Mouse (Mus musculus): ENCODE measurements around the gene Bsg. TPM values are rescaled to one million over a fixed set of nuclear protein-coding genes. Genes with fewer than 3 reads are reported as not detected.
A peak's percentile ranks its signal among the peaks of the same experiment; 100 is the strongest.

The Bsg gene
- 1,054 and 1,082 TPM in 2 replicates for total RNA-seq (2014; rRNA removed)
- 1,042 and 1,135 TPM in 2 replicates for polyA plus RNA-seq (2015; fragmentation: Nextera tagmentation; extraction: Ambion mirVana)

- Histone ChIP-seq H3K27me3 (ENCODE audit: insufficient read depth, low read length) (no peaks in the 10 kb centered on the region), H3K9me3 (ENCODE audit: low read length) (no peaks in the 10 kb centered on the region), H3K36me3 (ENCODE audit: insufficient read depth, low read length) (peaks cover 13% of the 10 kb centered on the region), H3K9ac (replicated peaks; ENCODE audit: low read length, poor library complexity, severe bottlenecking) (peak within 1 kb of the TSS; percentile 75), H3K4me3 (ENCODE audit: low read depth, low read length) (peak within 1 kb of the TSS; percentile 54), H3K4me2 (ENCODE audit: low read depth, low read length, poor library complexity, severe bottlenecking) (peak within 1 kb of the TSS; percentile 89), H3K27ac (ENCODE audit: low read depth, low read length) (peak within 1 kb of the TSS; percentile 82), H3K4me1 (ENCODE audit: insufficient read depth, low read length) (peaks cover 11% of the 10 kb centered on the region; the same call in 1 of the 2 replicates)
- peak; percentile 73 for TF ChIP-seq CTCF (IDR thresholded peaks at IDR 0.05)
- under 1% methylated on average over 54 of the region's 65 CpGs for WGBS
- peak; percentile 95 for ATAC-seq (ENCODE audit: low FRiP score)
- DNase-seq (ENCODE audit: low spot score): peak; percentile 99
These were observed at the start of gene Bsg for GRCm38 (mm10) chr10:79704065-79704969. TSS of gene Bsg (plus strand) at chr10:79704491.

- no peaks in the 10 kb centered on the region for H3K36me3 ChIP-seq (ENCODE audit: insufficient read depth, low read length)
- TF ChIP-seq CTCF (IDR thresholded peaks at IDR 0.05): no peak
- no peak overlapping the region for H3K4me3 ChIP-seq (ENCODE audit: low read depth, low read length)
- peak overlapping the region; percentile 83 for H3K27ac ChIP-seq (ENCODE audit: low read depth, low read length)
- no peaks in the 10 kb centered on the region for H3K9me3 ChIP-seq (ENCODE audit: low read length)
- peaks cover 18% of the 10 kb centered on the region; the same call in 1 of the 2 replicates for H3K4me1 ChIP-seq (ENCODE audit: insufficient read depth, low read length)
- 0% methylated on average over 1 of the region's 1 CpGs for WGBS
- H3K27me3 ChIP-seq (ENCODE audit: insufficient read depth, low read length): no peaks in the 10 kb centered on the region
- peak; percentile 90 for ATAC-seq (ENCODE audit: low FRiP score)
- no peak overlapping the region for H3K4me2 ChIP-seq (ENCODE audit: low read depth, low read length, poor library complexity, severe bottlenecking)
- no peak overlapping the region for H3K9ac ChIP-seq (replicated peaks; ENCODE audit: low read length, poor library complexity, severe bottlenecking)
- peak; percentile 75 for DNase-seq (ENCODE audit: low spot score)
These were observed 49.3 kb upstream of the Bsg start for GRCm38 (mm10) chr10:79654946-79655395.

GRCm38 (mm10) chr10:79658829-79659228, 45.5 kb upstream of the Bsg start:
- TF ChIP-seq CTCF (IDR thresholded peaks at IDR 0.05): peak; percentile 59
- Histone ChIP-seq H3K27me3 (ENCODE audit: insufficient read depth, low read length) (no peaks in the 10 kb centered on the region), H3K4me1 (ENCODE audit: insufficient read depth, low read length) (peaks cover 18% of the 10 kb centered on the region; the same call in 1 of the 2 replicates), H3K9me3 (ENCODE audit: low read length) (no peaks in the 10 kb centered on the region), H3K9ac (replicated peaks; ENCODE audit: low read length, poor library complexity, severe bottlenecking) (no peak overlapping the region), H3K4me2 (ENCODE audit: low read depth, low read length, poor library complexity, severe bottlenecking) (no peak overlapping the region), H3K4me3 (ENCODE audit: low read depth, low read length) (no peak overlapping the region), H3K36me3 (ENCODE audit: insufficient read depth, low read length) (no peaks in the 10 kb centered on the region), H3K27ac (ENCODE audit: low read depth, low read length) (no peak overlapping the region)
- ATAC-seq (ENCODE audit: low FRiP score) (no peak), DNase-seq (ENCODE audit: low spot score) (no peak)
- WGBS: 9% methylated on average over 4 of the region's 4 CpGs

GRCm38 (mm10) chr10:79660298-79660697, 44.0 kb upstream of the Bsg start:
- no peaks in the 10 kb centered on the region for H3K27me3 ChIP-seq (ENCODE audit: insufficient read depth, low read length)
- no peaks in the 10 kb centered on the region for H3K36me3 ChIP-seq (ENCODE audit: insufficient read depth, low read length)
- no peak overlapping the region for H3K4me3 ChIP-seq (ENCODE audit: low read depth, low read length)
- no peak overlapping the region for H3K9ac ChIP-seq (replicated peaks; ENCODE audit: low read length, poor library complexity, severe bottlenecking)
- TF ChIP-seq CTCF (IDR thresholded peaks at IDR 0.05): peak; percentile 63
- no peak overlapping the region for H3K27ac ChIP-seq (ENCODE audit: low read depth, low read length)
- WGBS: 72% methylated on average over 2 of the region's 2 CpGs
- H3K4me2 ChIP-seq (ENCODE audit: low read depth, low read length, poor library complexity, severe bottlenecking): no peak overlapping the region
- H3K4me1 ChIP-seq (ENCODE audit: insufficient read depth, low read length): peaks cover 7% of the 10 kb centered on the region; the same call in 1 of the 2 replicates
- no peaks in the 10 kb centered on the region for H3K9me3 ChIP-seq (ENCODE audit: low read length)
- ATAC-seq (ENCODE audit: low FRiP score) (no peak), DNase-seq (ENCODE audit: low spot score) (no peak)

- Histone ChIP-seq H3K27me3 (ENCODE audit: insufficient read depth, low read length) (no peaks in the 10 kb centered on the region), H3K4me3 (ENCODE audit: low read depth, low read length) (no peak overlapping the region), H3K36me3 (ENCODE audit: insufficient read depth, low read length) (no peaks in the 10 kb centered on the region), H3K4me2 (ENCODE audit: low read depth, low read length, poor library complexity, severe bottlenecking) (no peak overlapping the region), H3K9me3 (ENCODE audit: low read length) (no peaks in the 10 kb centered on the region), H3K27ac (ENCODE audit: low read depth, low read length) (no peak overlapping the region), H3K4me1 (ENCODE audit: insufficient read depth, low read length) (no peaks in the 10 kb centered on the region), H3K9ac (replicated peaks; ENCODE audit: low read length, poor library complexity, severe bottlenecking) (no peak overlapping the region)
- TF ChIP-seq CTCF (IDR thresholded peaks at IDR 0.05): no peak
- no peak for DNase-seq (ENCODE audit: low spot score)
- ATAC-seq (ENCODE audit: low FRiP score): no peak
- 69% methylated on average over 3 of the region's 3 CpGs for WGBS
These were observed 42.4 kb upstream of the Bsg start for GRCm38 (mm10) chr10:79661861-79662260.

Measured in midbrain, postnatal 0 days (tissue).